Mouse (Mus musculus): Measurements from ENCODE around the gene Kif23.

Gene Kif23

DNA sequence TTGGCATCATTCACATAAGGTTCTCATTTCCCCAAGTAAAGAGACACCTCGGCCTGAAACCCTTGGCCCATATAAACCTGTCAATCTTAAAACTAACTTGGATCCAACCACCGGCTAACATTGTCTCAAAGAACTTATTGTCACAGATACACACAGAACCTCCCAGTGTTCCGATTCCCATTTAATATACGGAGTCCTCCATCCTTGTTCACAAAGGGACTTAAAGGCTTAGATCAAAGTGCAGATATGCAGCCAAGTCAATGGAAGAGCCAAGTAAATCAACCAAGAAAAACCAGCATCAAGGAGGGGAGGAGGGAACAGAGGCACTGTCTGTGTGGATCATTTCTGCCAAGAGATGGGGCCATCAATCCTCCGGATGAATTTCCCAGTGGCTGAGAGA lies 41.0 kb downstream of the Kif23 start:
- no peak for DNase-seq (ENCODE audit: low spot score)

DNA sequence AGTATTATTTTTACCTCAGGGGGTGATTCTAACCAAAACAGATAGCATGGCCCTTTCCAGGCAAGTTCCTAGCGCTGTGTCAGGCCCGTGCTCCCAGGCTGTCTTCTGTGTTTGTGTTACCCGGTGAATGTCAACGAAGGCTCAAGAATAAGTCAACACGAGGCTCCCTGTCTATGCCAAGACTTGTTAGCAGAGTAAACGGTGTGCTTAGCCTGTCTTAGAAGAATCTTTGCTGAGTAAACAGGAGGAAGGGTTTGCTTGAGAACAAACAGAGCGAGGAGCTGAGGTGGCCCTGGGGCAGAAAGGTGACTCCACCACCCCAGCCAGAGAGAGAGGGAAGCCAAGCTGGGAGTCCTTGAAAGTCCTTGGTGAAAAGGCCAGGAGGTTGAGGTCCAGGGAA lies 42.4 kb downstream of the Kif23 start:
- peak; percentile 32 for DNase-seq (ENCODE audit: low spot score)

DNA sequence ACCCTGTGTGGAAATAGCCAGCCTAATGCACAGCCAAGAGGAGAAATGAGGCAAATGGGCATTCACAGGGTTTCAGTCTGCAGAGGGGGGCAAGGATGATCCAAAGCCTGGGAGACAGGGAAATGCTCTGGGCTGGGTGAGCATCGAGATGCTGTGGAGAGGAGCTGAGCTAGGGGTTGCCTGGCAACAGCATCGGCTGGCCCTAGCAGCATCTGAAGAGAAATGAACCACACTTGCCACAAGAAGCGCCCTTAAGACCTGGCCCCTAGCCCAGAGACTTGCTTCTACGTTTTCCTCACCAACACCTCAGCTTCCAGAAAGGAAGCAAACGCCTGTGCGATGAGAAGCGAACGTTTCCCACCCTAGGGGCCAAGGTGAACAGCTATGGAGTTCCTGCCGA lies 44.1 kb downstream of the Kif23 start:
- DNase-seq (ENCODE audit: low spot score): no peak

DNA sequence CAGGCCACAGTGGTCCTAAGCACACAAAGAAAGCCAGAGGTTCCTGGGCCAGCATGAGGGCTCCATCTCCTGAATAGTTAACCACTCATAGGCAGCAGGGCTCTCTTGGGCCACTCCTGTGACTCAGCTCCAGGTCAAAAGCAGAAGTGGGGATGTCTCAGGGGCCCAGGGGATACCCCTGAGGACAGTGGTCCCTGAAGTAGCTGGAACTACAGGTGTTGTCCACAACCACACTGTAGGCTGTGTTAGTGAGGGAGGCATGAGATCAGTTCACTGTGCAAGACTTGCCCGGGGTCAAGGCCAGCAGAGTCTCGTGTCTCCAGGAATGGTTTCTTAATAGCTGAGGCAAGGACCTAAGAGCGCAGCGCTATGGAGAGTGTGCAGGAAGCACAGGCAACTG lies 45.0 kb downstream of the Kif23 start:
- no peak for DNase-seq (ENCODE audit: low spot score)

DNA sequence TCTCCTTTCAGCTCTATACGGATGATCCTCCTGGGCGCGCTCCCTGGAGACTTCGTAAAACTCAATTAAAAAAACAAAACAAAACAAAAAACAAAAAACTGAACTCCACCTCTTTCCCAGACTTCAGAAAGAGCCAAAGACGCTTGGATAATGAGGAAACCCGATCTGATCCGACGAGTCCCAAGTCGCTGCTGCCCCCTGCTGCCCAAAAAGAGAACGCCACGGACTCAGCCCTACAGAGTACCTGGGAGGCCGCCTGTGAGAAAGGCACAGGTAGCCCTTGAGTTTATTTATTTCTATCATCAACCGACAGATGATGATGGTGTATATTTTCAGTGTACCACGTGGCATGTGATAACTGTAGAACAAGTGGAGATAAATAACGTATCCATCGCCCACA lies 46.8 kb downstream of the Kif23 start:
- DNase-seq (ENCODE audit: low spot score): peak; percentile 80

DNA sequence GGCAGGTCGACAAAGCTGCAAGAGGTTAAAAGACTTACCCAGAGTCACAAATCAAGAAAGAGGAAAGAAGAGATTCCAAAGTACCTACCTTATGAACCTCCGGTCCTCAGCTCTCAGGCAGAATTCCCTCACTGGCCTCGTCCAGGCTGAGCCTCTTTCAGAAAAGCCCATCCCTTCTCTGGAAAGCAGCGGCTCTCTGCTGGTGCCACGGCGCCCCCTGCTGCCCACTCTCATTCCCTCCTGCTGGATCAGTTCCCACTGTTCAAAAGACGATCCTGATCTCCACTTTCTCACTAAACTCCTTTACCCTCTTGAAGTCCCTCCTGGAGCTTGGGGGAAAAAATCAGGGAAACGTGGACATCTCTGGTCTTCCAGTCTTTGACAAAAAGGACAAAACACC lies 48.2 kb downstream of the Kif23 start:
- DNase-seq (ENCODE audit: low spot score): peak; percentile 94

DNA sequence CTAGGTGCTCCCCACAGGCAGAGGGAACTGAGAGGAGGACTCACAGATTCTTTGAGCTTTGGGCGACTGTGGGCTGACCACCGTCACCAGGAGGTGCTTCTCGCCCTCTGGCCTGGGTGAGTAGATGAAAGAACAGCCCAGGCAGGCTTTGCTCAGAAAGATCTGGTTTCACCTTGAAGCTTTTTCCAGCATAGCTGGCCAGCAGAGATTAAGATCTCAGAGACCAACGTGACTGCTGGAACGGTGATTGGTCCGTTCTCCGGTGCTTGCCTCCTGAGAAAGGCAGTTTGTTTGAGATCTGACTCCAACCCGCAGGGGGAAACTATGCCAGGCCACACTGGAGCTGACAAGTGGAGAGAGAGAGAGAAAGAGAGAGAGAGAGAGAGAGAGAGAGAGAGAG lies 51.6 kb downstream of the Kif23 start:
- no peak for DNase-seq (ENCODE audit: low spot score)

DNA sequence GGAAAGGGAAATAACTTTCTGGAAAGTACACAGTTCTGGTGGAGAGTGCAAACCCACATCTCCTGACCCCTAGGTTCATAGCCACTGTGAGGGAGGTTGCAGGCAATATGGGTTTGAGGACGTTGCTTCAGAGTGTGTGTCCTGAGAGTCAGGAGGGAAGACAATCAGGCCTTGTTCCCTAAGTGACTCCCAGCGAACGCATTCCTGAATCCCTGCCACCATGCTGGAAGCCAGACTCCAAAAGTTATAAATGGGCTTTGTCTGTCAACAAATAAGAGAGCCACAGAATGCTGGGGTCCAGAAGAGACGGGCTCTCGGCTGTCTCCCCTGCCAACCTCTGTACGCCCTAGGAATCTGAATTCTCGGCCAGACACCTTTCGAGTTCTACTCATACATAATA lies 56.7 kb downstream of the Kif23 start:
- no peak for DNase-seq (ENCODE audit: low spot score)

DNA sequence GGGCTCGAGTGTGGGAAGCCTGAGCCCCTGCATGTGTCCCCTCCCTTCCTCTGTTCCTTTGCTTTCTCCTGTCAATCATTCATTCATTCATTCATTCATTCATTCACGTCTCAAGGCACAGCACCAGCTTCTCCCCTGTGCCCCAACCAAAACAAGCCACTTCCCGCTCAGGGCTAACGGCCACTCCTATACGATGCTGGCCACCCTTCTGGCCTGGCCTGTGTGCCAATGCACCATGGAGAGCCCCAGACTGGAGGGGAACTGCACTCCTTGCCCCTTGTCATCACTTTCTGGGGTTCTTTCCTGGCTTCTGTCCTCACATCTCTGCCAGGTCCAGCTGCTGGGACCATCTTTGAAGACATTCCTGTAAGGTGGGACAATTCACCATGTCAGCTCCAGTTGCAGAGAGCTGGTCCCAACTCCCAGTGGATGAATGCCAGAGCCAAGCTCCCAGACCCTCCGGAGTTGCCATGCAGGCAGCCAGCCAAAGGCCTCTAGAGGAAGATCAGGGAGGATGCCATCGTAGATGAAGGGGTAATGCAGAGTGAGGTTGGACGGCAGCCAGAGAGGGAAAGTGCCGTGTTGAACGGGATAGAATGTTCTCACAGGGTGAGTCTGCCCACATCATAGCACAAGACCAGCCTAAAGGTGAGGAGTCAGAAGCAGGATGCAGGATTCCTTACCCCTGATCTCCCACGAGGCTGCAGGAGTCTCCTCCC lies 58.8 kb downstream of the Kif23 start:
- no peak for DNase-seq (ENCODE audit: low spot score)

DNA sequence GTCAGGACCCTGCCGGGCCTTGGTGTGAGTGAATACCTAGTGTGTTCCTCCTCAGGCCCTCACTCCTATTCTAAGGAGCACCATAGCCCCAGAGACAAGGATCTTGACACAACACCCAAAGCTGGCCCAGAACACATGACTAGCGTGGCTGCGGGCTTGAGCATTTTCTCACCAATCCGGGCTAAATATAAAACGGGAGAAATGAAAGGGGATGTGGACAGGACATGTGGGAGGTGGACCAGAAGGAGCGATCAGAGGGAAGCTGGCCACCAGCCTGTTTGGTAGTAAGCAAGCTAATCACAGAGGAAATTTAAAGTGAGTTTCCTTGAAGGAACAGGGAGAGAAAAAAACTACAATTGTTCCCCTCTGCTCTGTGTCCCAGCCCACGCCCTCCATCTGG lies 60.6 kb downstream of the Kif23 start:
- DNase-seq (ENCODE audit: low spot score): no peak

DNA sequence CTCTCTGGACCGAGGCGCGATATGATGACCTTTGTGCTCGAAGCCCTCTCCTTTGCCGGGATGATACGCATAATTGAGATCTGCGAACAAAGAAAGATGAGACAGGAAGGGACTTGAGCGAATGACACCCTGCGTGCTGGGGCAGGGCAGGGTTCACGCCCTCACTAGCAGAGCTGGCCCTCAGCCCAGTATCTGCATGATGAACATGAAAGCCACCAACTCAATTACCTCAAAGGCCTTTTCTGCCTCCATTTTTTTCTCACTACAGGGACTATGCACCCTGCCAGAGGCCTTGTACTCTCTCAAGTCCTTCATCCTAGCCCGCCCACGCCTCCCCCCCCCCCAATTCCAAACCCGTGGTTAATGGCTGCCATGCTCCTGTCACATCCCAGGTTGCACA lies 61.6 kb downstream of the Kif23 start:
- no peak for DNase-seq (ENCODE audit: low spot score)

DNA sequence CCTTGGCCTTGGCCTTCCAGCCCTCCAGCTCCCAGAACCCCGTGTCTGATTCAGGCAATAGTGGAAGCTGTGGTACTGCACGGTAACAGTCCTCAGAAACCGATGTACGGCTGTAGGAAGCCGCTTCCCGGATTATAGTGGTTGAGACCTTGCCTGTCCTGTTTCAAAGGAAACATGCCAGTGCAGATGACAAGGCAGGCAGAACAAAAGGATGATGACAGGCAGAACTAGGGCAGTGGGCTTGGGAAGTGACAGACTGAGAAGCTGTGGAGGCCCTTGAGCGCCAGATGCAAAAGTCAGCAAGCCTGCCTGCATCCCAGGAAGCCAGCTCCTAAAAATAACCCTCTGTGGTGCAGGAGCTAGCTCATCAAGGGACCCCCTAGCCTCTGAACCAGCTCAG lies 62.2 kb downstream of the Kif23 start:
- no peak for DNase-seq (ENCODE audit: low spot score)

DNA sequence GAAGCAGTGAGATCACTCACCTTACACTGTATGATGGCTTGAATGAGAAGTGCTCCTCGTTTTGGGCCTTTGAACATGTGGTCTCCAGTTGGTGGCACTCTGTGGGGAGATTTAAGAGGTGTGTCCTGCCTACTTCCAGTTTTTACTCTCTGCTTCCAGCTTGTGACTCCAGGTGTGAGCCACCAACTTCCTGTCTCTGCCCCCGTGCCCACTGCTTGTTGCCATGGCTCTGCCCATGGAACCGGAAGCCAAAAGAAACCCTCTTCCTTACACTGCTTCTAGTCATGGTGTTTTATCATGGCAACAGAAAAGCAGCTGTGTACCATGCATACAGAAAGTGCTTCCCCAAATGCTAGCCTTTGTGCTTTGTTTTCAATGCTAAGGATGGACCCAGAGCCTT lies 64.4 kb downstream of the Kif23 start:
- DNase-seq (ENCODE audit: low spot score): no peak

DNA sequence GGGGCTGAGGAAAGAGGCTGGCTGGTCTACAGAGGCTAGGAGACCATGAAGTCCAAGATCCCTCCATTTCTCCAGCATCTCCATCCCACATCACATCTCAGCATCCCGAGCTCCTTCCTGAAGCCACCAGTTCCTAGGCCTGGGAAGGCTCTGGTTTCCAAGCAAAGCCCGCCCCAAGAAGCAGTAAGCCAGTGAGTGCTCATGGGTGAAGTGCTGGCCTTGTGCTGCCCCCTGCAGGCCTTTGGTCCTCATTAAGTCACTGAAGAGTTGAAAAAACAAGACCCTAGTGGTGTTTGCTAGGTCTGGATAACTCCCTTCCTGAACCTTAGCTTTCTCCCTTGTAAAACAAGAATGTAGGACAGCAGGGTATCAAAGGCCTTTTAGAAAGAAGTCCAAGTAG lies 67.7 kb downstream of the Kif23 start:
- DNase-seq (ENCODE audit: low spot score): peak; percentile 84

DNA sequence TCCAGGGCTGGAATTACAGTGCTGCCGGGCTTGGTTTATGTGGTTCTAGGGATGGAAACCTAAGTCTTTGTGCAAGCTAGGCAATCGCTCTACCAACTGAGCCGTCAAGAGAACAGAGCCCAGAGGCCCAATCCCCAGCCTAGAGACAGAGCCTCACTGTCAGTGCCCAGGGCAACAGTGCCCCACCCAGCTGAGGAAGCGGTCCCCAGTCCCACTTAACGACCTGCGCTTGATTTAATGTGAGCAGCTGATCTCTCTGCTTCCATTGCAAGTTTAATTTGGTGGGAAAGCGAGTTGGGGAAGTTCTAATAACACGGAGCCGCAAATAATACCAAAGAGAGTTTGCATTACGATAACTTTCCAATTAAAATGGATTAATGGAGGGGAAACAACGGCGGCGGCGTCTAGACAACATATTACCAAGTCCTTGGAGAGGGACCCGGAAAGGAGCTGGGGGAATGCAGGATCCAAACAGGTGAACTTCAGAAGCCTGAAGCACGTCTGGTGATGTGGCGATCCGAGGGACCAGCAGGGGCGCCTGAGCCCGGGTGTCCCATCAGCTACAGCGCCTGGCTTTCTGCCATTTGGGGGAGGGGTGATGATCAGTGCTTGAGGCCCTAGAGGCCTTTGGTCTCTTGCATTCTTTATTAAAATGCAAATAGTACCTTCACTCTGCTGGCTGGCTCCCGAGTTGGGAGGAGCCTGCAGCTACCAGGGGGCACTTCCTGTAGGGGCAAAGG lies 69.0 kb downstream of the Kif23 start:
- DNase-seq (ENCODE audit: low spot score): peak; percentile 56

DNA sequence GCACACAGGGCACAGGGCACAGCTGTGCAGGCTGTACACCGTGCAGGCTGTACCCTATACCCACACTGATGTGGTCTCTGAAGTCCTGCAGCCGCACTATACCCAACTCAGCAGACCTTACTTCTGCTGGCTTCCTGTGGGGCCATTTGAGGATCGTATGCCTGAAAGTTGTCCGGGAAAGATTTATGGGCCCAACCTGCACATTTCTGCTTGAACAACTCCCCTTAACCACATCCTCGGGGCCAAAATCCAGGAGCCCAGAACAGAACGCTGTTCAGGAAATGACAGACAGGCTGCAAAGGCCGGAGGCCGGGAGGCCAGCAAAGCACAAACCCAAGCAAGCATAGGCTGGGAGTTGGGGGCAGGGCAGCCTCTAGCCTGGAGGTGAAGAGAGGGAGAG lies 73.2 kb downstream of the Kif23 start:
- peak; percentile 42 for DNase-seq (ENCODE audit: low spot score)

DNA sequence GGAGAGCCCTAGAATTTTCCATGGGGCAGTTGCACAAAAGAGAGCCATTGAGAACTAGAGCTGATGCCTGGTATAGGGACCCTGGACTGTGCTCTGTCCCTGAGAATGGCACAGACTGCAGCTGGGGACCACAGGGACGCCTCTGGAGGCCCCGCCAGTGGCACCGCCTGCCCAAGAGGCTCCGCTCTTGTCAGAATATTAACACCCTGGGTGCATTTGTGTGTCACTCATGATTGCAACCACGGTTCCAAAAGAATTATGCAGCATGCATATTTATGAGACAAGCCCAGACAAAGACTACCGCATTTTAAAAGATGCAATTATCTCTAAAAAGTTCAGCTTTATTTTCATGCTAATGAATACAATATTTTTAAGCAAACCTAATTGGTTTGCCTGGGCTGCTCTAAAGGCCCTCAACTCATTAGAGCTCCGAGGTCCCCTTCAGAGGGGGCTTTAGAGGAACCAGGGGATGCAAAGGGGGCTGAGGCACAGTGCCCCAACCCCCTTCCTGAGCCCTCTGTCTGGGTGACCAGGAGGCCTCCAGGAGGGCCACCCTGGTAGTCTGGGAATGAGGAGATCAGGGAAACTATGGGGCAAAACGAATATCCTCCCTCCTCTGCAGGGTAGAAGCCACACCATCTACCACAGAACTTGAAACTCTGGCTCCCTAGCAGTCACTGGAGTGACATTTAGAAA lies 74.2 kb downstream of the Kif23 start:
- DNase-seq (ENCODE audit: low spot score): peak; percentile 38

DNA sequence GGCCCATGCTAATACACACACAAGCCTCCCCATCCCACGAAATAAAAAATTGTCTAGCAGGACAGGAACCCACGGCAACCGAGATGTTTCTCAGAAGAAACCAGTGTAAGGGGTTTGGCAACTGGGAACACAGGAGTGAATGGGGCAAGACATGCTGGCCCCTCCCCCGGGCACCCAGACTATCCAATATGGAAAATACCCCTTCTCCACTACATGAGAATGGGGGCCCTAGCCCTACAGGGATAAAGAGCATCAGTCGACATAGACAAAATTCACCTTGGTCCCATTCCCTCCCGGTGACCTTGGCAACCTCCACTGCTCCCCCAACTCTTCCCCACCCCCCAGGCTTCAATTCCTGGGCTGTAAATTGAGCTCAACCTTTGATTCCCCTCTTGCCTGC lies 74.7 kb downstream of the Kif23 start:
- DNase-seq (ENCODE audit: low spot score): peak; percentile 10

DNA sequence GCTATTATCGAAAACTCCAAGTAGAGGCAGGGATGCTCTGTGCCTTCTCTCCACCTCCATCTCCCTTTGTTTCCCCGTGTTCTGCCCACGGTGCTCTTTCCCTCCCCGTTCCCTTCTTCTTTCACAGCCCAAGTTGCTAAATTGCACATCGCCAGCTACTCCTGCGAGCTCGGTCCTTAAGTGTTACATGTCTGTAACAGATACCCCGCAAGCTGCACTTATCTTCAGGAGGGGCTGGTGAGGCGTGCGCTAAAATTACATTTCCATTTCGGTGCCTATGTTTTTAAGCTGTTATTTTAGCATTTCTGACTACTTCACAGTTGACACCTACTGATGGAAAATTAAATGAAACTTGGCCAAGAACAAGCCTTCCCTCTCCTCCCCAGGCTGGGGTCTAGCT lies 78.9 kb downstream of the Kif23 start:
- DNase-seq (ENCODE audit: low spot score): no peak

All from embryo, embryonic 10 days (tissue).